Mouse (Mus musculus): ENCODE measurements around the gene Spag9.

- no peak for TF ChIP-seq CTCF (conservative IDR thresholded peaks at IDR 0.05; ENCODE audit: low read length)
- TF ChIP-seq POU5F1 (IDR thresholded peaks at IDR 0.05; ENCODE audit: borderline replicate concordance, low read length) = no peak
- TF ChIP-seq NANOG (IDR thresholded peaks at IDR 0.05; ENCODE audit: borderline replicate concordance, low read length) = no peak
Measured at GRCm38 (mm10) chr11:94116655-94117054, 120.8 kb downstream of the Spag9 start.
